Mouse (Mus musculus) kidney, postnatal 0 days (tissue): ENCODE results near the gene Dpep2nb. TPM values are rescaled to one million over a fixed set of nuclear protein-coding genes. Genes with fewer than 3 reads are reported as not detected.
A peak's percentile ranks its signal among the peaks of the same experiment; 100 is the strongest.
"Not testable (repeated sequence)": the region's sequence is repeated elsewhere in the genome, so short reads cannot be mapped to it uniquely, and the experiment has no call there.

Source experiments
- ATAC-seq: fragments of 200-750 bp; cut with Nextera tagmentation; replicated peaks from 2 replicates; pipeline ENCODE4 v1.8.0; 2017; ENCODE audit warnings: low read depth, moderate number of reproducible peaks, moderate TSS enrichment, moderate library complexity; ENCODE audit not compliant: low FRiP score
- DNase-seq: peaks from one replicate; pipeline ENCODE4 v3.0.0-alpha.2; 2016; ENCODE audit warnings: low spot score
- H3K27ac ChIP-seq: fragments of 300-500 bp; sonication (generic); 2 replicates; pipeline ENCODE4 v1.5.1; 2014; ENCODE audit warnings: mild to moderate bottlenecking
- H3K27me3 ChIP-seq: fragments of 300-500 bp; sonication (generic); 2 replicates; pipeline ENCODE4 v1.6.1; 2014; ENCODE audit warnings: low read length, mixed read lengths; ENCODE audit not compliant: insufficient read depth
- H3K36me3 ChIP-seq: fragments of 300-500 bp; sonication (generic); 2 replicates; pipeline ENCODE4 v1.6.1; 2014; ENCODE audit warnings: low read length, mixed read lengths; ENCODE audit not compliant: insufficient read depth
- H3K4me1 ChIP-seq: fragments of 300-500 bp; sonication (generic); replicated peaks from 2 replicates; pipeline ENCODE4 v1.6.1; 2014; ENCODE audit warnings: antibody characterized with exemption, low read length, mixed read lengths; ENCODE audit not compliant: insufficient read depth
- H3K4me2 ChIP-seq: fragments of 300-500 bp; sonication (generic); 2 replicates; pipeline ENCODE4 v1.6.1; 2014; ENCODE audit warnings: mild to moderate bottlenecking, low read length, moderate library complexity, mixed read lengths
- H3K4me3 ChIP-seq: fragments of 300-500 bp; sonication (generic); replicated peaks from 2 replicates; pipeline ENCODE4 v1.5.1; 2014; ENCODE audit warnings: low read depth, low read length
- H3K9ac ChIP-seq: fragments of 300-500 bp; sonication (generic); 2 replicates; pipeline ENCODE4 v1.6.1; 2014; ENCODE audit warnings: low read depth, low read length
- H3K9me3 ChIP-seq: fragments of 300-500 bp; sonication (generic); replicated peaks from 2 replicates; pipeline ENCODE4 v1.6.1; 2016; ENCODE audit warnings: low read length, inconsistent platforms, mixed read lengths
- CTCF ChIP-seq: IDR thresholded peaks from 2 replicates; pipeline ENCODE4 v1.5.1; 2016; ENCODE audit warnings: antibody characterized with exemption, low read depth, mild to moderate bottlenecking, moderate library complexity
- WGBS: fragments of 180-500 bp; shearing (Covaris S2); extraction: QIAGEN DNeasy Blood & Tissue Kit; methylation state at CpG from one replicate; pipeline ENCODE4 v1.1.7; 2014; 5-methylcytosine and 5-hydroxymethylcytosine counted together
- polyA plus RNA-seq: library from polyadenylated mRNA; unstranded; fragments of >200 nt; fragmentation: Nextera tagmentation; extraction: Ambion mirVana; gene quantifications from 2 replicates; pipeline ENCODE4 v1.2.1, GENCODE M21; 2015

The Dpep2nb gene
- polyA plus RNA-seq, 1 experiment from 2014 or later, result not detected

DNA sequence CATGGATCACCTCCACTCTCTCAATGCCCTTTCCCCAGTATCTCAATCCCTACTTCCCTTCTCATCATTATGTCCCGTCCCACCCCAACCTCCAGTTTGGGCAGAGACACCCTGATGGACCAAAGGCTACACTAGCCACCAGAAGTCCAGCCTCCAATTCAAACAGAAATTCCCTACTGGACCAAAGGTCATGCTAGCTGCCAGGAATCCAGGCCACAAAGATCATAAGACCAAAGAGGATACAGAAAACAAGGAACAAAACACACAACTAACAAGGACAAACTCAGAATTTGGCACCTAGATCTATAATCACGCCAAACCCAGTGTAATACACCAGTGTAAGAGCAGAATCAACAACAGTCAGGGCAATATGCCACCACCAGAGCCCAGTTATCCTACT lies 6.8 kb downstream of the Dpep2nb start:
- no peak for ATAC-seq
- no peak overlapping the region for H3K4me2 ChIP-seq
- H3K4me1 ChIP-seq, result no peaks in the 10 kb centered on the region
- H3K9me3 ChIP-seq, result no peaks in the 10 kb centered on the region
- H3K27me3 ChIP-seq, result no peaks in the 10 kb centered on the region
- WGBS, result 88% methylated on average over 2 of the region's 2 CpGs
- H3K4me3 ChIP-seq, result no peak overlapping the region
- no peaks in the 10 kb centered on the region for H3K36me3 ChIP-seq
- TF ChIP-seq CTCF, result no peak
- no peak for DNase-seq
- no peak overlapping the region for H3K27ac ChIP-seq
- no peak overlapping the region for H3K9ac ChIP-seq

DNA sequence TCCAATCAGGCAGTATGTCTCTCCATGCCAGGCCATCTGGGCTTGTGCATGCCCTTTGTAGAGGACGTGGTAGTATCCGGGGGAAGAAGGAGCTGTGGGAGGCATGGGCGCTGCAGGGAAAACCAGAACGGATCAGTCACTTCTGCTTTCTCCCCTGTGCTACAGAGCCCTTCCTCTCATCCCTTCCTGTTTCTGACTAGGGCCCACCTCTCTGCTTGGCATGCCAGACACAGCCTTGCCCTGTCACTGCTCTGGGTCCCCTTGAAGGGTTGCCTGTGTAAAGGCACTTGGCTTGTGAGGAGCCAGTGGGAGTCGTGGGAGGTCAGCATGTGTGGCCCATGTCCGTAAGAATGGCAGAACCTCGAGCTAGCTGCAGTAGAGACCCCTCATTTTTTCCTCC lies 9.4 kb downstream of the Dpep2nb start:
- DNase-seq (no peak), ATAC-seq (no peak)
- no peak overlapping the region for H3K9ac ChIP-seq
- TF ChIP-seq CTCF, result no peak
- H3K4me1 ChIP-seq, result no peaks in the 10 kb centered on the region
- 68% methylated on average over 7 of the region's 7 CpGs for WGBS
- H3K36me3 ChIP-seq, result no peaks in the 10 kb centered on the region
- H3K9me3 ChIP-seq, result no peaks in the 10 kb centered on the region
- no peak overlapping the region for H3K4me3 ChIP-seq
- H3K27me3 ChIP-seq, result no peaks in the 10 kb centered on the region
- no peak overlapping the region for H3K4me2 ChIP-seq
- H3K27ac ChIP-seq, result no peak overlapping the region

DNA sequence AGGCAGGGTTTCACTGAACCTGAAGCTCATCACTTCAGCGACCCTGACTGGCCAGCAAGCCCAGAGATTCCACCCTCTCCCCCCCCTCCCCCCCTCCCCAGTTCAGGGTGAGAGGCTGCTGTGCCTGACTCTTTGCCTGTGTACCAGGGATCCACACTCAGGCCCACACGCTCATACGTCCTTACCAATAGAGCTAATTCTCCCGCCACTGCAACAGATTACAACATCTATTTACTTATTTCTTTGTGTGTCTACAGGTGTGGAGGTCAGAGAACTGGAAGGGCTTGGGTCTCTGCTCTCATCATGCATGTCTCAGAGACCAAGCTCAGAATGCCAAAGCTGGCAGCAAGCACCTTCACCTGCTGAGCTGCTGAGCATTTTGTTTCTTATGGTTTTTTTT lies 12.5 kb downstream of the Dpep2nb start:
- no peaks in the 10 kb centered on the region for H3K9me3 ChIP-seq
- TF ChIP-seq CTCF, result no peak
- no peaks in the 10 kb centered on the region for H3K27me3 ChIP-seq
- H3K4me3 ChIP-seq, result no peak overlapping the region
- H3K36me3 ChIP-seq, result no peaks in the 10 kb centered on the region
- WGBS, result 68% methylated on average over 4 of the region's 4 CpGs
- H3K27ac ChIP-seq, result no peak overlapping the region
- no peak overlapping the region for H3K9ac ChIP-seq
- ATAC-seq (no peak), DNase-seq (no peak)
- no peak overlapping the region for H3K4me2 ChIP-seq
- 0 out of 2 replicates have a peak, but pooled peaks cover 3% of the 10 kb centered on the region for H3K4me1 ChIP-seq

DNA sequence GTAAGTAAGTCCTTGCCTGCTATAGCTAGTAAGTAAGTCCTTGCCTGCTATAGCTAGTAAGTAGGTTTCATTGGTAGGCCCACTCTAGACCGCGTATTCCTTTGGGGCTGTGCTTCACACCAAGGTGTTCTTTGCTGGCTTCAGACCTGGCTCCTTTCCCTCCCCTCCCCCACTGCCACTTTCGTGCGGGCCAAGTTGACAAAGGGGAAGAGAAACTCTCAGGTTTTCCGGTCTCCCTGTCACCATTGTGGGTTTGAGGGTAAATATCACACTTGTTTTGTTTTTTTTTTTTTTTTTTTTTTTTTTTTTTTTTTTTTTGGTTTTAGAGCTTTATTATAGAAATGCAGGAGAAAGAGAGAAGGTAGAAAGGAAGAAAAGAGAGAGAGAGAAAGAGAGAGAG lies 13.3 kb downstream of the Dpep2nb start:
- H3K36me3 ChIP-seq, result no peaks in the 10 kb centered on the region

DNA sequence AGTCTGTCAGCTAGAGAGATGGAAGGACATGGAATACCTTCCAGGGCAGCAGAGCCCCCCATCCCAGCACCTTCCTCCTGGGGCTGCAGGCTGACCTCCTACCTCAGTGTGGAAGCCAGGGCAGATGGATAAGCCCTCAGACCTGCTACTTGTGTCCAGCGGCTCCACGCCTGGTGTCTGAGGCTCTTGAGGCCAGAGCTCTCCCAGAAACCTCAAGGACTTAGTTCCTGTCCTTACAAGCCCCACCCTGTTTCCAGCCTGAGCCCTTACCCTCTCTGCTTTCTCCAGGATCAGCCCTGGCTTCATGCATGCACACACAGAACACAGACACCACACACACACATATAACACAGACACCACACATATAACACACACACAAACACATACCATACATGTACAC lies 14.2 kb downstream of the Dpep2nb start:
- Histone ChIP-seq H3K36me3 (no peaks in the 10 kb centered on the region), H3K9me3 (no peaks in the 10 kb centered on the region), H3K27ac (no peak overlapping the region), H3K4me2 (no peak overlapping the region), H3K4me1 (0 out of 2 replicates have a peak, but pooled peaks cover 3% of the 10 kb centered on the region), H3K4me3 (no peak overlapping the region), H3K27me3 (no peaks in the 10 kb centered on the region), H3K9ac (no peak overlapping the region)
- WGBS, result 74% methylated on average over 2 of the region's 2 CpGs
- ATAC-seq, result no peak
- TF ChIP-seq CTCF, result no peak
- no peak for DNase-seq

More for the DNA sequence above, 13.3 kb downstream of the Dpep2nb start:
- TF ChIP-seq CTCF, result no peak
- no peak overlapping the region for H3K27ac ChIP-seq
- 65% methylated on average over 5 of the region's 5 CpGs for WGBS
- DNase-seq (no peak), ATAC-seq (no peak)
- H3K9ac ChIP-seq, result no peak overlapping the region
- 0 out of 2 replicates have a peak, but pooled peaks cover 3% of the 10 kb centered on the region for H3K4me1 ChIP-seq
- no peak overlapping the region for H3K4me2 ChIP-seq
- no peaks in the 10 kb centered on the region for H3K27me3 ChIP-seq
- H3K4me3 ChIP-seq, result no peak overlapping the region
- H3K9me3 ChIP-seq, result no peaks in the 10 kb centered on the region

DNA sequence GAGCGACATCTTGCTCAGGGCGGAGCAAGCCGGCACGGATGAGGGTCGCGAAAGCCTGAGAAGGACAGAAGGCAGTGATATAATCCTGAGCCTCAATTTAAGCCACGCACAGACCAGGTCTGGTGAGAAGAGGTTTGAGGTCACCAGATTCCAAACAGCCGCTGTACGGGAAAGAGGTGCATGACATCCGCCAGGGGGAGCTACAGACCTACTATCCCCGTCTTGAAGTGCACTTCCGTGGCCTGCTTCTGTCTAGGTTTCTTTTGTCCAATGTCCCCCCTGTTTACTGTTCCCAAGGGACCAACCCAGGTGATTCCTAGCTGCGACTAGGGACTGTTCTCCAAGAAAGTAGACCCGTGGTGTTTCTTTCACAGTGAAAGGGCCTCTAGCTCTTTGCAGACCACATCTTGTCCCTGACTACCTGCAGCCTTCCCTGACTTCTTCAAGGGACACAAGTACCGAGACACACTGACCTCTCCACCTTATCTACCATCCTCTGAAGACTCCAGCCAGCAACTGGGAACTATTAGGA lies 14.9 kb downstream of the Dpep2nb start, which contains the start of gene Dus2:
Gene Dus2, plus strand, starts transcription at position 482 of the 532 bp plus-strand sequence.
- no peaks in the 10 kb centered on the region for H3K9me3 ChIP-seq
- no peaks in the 10 kb centered on the region for H3K36me3 ChIP-seq
- H3K4me2 ChIP-seq, result 0 out of 2 replicates have a peak within 1 kb of the TSS, but pooled peaks have one; percentile 21
- DNase-seq, result peak; percentile 94
- H3K4me3 ChIP-seq, result no peak within 1 kb of the TSS
- TF ChIP-seq CTCF, result peak; percentile 97
- no peaks in the 10 kb centered on the region for H3K27me3 ChIP-seq
- 10% methylated on average over 15 of the region's 15 CpGs for WGBS
- 0 out of 2 replicates have a peak, but pooled peaks cover 3% of the 10 kb centered on the region for H3K4me1 ChIP-seq
- H3K27ac ChIP-seq, result no peak within 1 kb of the TSS
- no peak within 1 kb of the TSS for H3K9ac ChIP-seq
- peak; percentile 72 for ATAC-seq

DNA sequence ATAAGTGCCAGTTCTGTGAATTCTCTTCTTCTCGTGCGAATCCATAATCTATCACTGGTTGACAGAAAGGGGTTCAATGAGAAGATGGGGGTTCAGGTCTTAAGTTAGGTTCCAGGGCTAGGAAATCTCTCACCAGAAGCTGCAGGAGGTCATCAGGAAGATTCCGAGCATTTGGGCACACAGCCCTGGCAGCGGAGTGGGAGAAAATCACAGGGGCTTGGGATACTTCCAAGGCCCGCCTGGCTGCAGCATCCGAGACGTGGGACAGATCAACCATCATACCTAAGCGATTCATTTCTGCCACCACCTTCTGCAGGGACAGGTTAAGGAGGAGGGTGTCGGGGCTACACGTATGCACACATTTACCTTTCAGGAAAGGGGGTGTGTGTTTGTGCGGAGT lies 17.2 kb downstream of the Dpep2nb start:
- TF ChIP-seq CTCF, result no peak
- Histone ChIP-seq H3K27me3 (no peaks in the 10 kb centered on the region), H3K9ac (no peak overlapping the region), H3K27ac (no peak overlapping the region), H3K4me2 (no peak overlapping the region), H3K9me3 (no peaks in the 10 kb centered on the region), H3K4me1 (0 out of 2 replicates have a peak, but pooled peaks cover 3% of the 10 kb centered on the region), H3K36me3 (no peaks in the 10 kb centered on the region), H3K4me3 (no peak overlapping the region)
- 87% methylated on average over 11 of the region's 11 CpGs for WGBS
- no peak for ATAC-seq
- DNase-seq, result no peak

GRCm38 (mm10) chr8:105983406-105983805 lies 22.4 kb downstream of the Dpep2nb start:
- H3K4me3 ChIP-seq, H3K4me1 ChIP-seq, H3K4me2 ChIP-seq, H3K27ac ChIP-seq, ATAC-seq, H3K27me3 ChIP-seq, H3K9me3 ChIP-seq, H3K36me3 ChIP-seq, DNase-seq, H3K9ac ChIP-seq: not testable (repeated sequence)
- WGBS, result 75% methylated on average over 11 of the region's 11 CpGs
